Mouse (Mus musculus) heart, embryonic 16.5 days (tissue): ENCODE measurements around the gene Arhgap10. TPM values are rescaled to one million over a fixed set of nuclear protein-coding genes. Genes with fewer than 3 reads are reported as not detected.

Experiments
- ATAC-seq: fragments of 200-750 bp; cut with Nextera tagmentation; replicated peaks from 2 replicates; pipeline ENCODE4 v1.8.0; 2017; ENCODE audit warnings: moderate number of reproducible peaks; ENCODE audit not compliant: insufficient read depth, low FRiP score; ENCODE audit errors: extremely low read depth
- H3K27ac ChIP-seq: fragments of 300-500 bp; sonication (generic); 2 replicates; pipeline ENCODE4 v1.5.1; 2014; ENCODE audit warnings: mild to moderate bottlenecking, low read length, control low read depth, moderate library complexity
- H3K27me3 ChIP-seq: fragments of 300-500 bp; sonication (generic); 2 replicates; pipeline ENCODE4 v1.6.1; 2014; ENCODE audit warnings: low read length, mixed read lengths; ENCODE audit not compliant: control insufficient read depth, insufficient read depth
- H3K36me3 ChIP-seq: fragments of 300-500 bp; sonication (generic); 2 replicates; pipeline ENCODE4 v1.6.1; 2014; ENCODE audit not compliant: control insufficient read depth, insufficient read depth
- H3K4me1 ChIP-seq: fragments of 300-500 bp; sonication (generic); 2 replicates; pipeline ENCODE4 v1.6.1; 2014; ENCODE audit warnings: low read length, mixed read lengths; ENCODE audit not compliant: control insufficient read depth, insufficient read depth
- H3K4me2 ChIP-seq: fragments of 300-500 bp; sonication (generic); 2 replicates; pipeline ENCODE4 v1.6.1; 2014; ENCODE audit warnings: low read depth, mild to moderate bottlenecking, control low read depth, low read length
- H3K4me3 ChIP-seq: fragments of 300-500 bp; sonication (generic); 2 replicates; pipeline ENCODE4 v1.5.1; 2014; ENCODE audit warnings: mild to moderate bottlenecking, control low read depth, low read length
- H3K9ac ChIP-seq: fragments of 300-500 bp; sonication (generic); 2 replicates; pipeline ENCODE4 v1.6.1; 2014; ENCODE audit warnings: low read length, control low read depth
- H3K9me3 ChIP-seq: fragments of 300-500 bp; sonication (generic); replicated peaks from 2 replicates; pipeline ENCODE4 v1.6.1; 2016; ENCODE audit warnings: low read length; ENCODE audit not compliant: control insufficient read depth
- WGBS: fragments of 180-500 bp; shearing (Covaris S2); extraction: QIAGEN DNeasy Blood & Tissue Kit; methylation state at CpG from one replicate; pipeline ENCODE4 v1.1.7; 2014; 5-methylcytosine and 5-hydroxymethylcytosine counted together
- polyA plus RNA-seq: library from polyadenylated mRNA; unstranded; fragments of >200 nt; fragmentation: Nextera tagmentation; extraction: Ambion mirVana; gene quantifications from 2 replicates; pipeline ENCODE4 v1.2.1, GENCODE M21; 2015

The Arhgap10 gene
- polyA plus RNA-seq, 1 experiment from 2014 or later, result 33.9 TPM

DNA sequence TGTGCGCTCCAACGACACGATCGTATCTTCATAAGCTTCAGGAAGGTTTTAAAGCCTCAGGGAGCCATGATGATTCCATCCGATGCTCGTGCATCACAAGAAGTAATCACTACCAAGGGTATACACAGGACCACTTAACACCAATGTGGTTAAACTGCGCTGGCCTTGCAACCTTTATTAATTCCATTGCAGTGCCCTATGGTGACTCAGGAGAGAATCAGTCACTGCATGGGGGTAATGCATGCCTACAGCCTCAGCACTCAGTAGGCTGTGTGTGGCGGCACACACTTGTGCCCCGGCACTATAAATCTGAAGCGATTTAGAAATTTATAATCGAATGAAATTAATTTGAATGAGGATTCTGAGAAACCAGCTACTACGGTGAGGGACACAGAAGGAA is 71.5 kb downstream of the Arhgap10 start:
- H3K9me3 ChIP-seq, result peaks cover 29% of the 10 kb centered on the region
- ATAC-seq, result no peak
- WGBS, result 96% methylated on average over 12 of the region's 12 CpGs

GRCm38 (mm10) chr8:77445642-77446041 is 72.1 kb downstream of the Arhgap10 start:
- ATAC-seq, result no peak
- Histone ChIP-seq H3K36me3 (peaks cover 28% of the 10 kb centered on the region), H3K9me3 (peaks cover 29% of the 10 kb centered on the region), H3K4me3 (no peak overlapping the region), H3K4me2 (no peak overlapping the region), H3K27me3 (no peaks in the 10 kb centered on the region), H3K9ac (no peak overlapping the region), H3K27ac (peak overlapping the region; percentile 46; the same call in 1 of the 2 replicates), H3K4me1 (peaks cover 34% of the 10 kb centered on the region)
- 80% methylated on average over 3 of the region's 3 CpGs for WGBS

More for the DNA sequence above, 71.5 kb downstream of the Arhgap10 start:
- Histone ChIP-seq H3K4me1 (peaks cover 34% of the 10 kb centered on the region), H3K4me2 (no peak overlapping the region), H3K27me3 (no peaks in the 10 kb centered on the region), H3K27ac (no peak overlapping the region), H3K36me3 (peaks cover 30% of the 10 kb centered on the region), H3K4me3 (no peak overlapping the region), H3K9ac (no peak overlapping the region)

DNA sequence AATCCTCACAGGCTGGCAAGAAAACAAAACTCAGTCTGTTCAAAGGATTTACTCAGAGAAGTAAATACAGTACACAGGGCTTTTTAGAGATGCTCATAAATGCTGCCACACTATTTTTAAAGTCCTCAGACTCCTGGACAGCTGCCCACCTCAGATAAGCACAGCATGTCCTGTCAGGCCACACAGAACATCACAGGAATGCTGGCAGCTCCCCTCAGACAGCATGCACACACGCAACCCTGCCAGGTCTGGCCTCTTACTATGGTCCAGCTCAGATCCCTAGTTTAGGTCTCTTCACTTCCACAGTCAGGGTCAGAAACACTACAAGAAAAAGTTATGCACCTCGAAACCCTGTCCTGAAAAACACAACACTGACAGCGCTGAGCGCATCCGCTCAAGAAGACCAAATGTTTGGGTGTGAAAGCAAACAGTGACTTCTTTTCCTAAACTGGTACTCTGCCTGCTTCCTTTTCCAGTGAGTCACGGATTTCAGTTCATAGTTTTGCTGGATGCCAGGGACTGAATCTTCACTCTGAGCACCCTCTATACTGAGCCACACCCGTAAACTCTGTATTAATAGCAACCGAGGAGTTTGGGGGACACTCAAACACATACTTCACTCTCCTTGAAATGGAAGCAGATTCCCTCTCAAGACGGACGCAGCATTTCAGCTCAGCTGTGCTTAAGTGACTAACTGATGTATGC is 73.4 kb downstream of the Arhgap10 start:
- H3K9ac ChIP-seq, result peak overlapping the region; percentile 50
- H3K27me3 ChIP-seq, result no peaks in the 10 kb centered on the region
- H3K36me3 ChIP-seq, result peaks cover 15% of the 10 kb centered on the region
- H3K9me3 ChIP-seq, result peaks cover 18% of the 10 kb centered on the region
- H3K4me2 ChIP-seq, result peak overlapping the region; percentile 57
- peaks cover 39% of the 10 kb centered on the region for H3K4me1 ChIP-seq
- 55% methylated on average over 10 of the region's 10 CpGs for WGBS
- H3K27ac ChIP-seq, result peak overlapping the region; percentile 95
- peak; percentile 95 for ATAC-seq
- peak overlapping the region; percentile 16; the same call in 1 of the 2 replicates for H3K4me3 ChIP-seq

DNA sequence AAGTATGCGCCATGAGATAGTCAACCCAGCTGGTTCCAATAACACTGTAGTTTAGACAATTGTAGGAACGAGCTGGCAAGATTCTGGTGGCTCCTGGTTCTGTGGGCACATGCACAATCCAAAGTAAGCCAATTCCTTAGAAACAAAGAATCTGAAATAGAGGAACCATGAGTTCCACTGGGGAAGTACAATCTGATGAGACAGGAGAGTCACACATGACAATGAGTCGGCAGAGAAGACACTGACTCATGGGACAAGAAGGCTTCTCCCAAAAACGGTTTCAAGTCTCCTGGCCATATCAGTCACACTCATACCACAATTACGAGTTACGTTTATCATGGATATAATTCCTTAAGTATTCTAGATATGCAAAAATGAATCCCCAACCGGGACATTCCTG is 75.3 kb downstream of the Arhgap10 start:
- H3K36me3 ChIP-seq, result peaks cover 8% of the 10 kb centered on the region
- peaks cover 55% of the 10 kb centered on the region for H3K4me1 ChIP-seq
- peaks cover 7% of the 10 kb centered on the region for H3K9me3 ChIP-seq
- no peak overlapping the region for H3K4me2 ChIP-seq
- H3K4me3 ChIP-seq, result no peak overlapping the region
- H3K9ac ChIP-seq, result no peak overlapping the region
- whole genome bisulfite sequencing, result 72% methylated on average over 7 of the region's 7 CpGs
- no peaks in the 10 kb centered on the region for H3K27me3 ChIP-seq
- peak overlapping the region; percentile 31; the same call in 1 of the 2 replicates for H3K27ac ChIP-seq
- ATAC-seq, result no peak

DNA sequence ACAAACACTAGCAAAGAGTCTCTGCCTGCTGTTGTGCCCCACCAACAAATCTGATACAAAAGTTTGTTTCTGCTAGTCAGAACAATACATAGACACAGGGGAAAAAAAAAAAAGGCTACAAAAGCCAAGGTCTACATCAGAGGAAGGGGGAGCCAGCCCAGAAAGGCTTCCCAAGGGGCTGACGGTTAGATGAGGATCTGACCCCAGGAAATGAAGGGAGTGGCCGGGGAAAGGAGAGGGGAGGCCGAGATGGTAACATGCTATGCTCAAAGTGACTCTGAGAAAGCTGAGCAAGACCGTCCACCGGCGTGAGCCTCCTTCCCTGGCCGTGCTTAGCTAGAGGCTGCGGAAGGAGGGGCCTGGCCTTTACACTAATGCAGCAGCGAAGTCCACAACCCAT is 76.8 kb downstream of the Arhgap10 start:
- Histone ChIP-seq H3K9me3 (no peaks in the 10 kb centered on the region), H3K4me3 (no peak overlapping the region), H3K27me3 (no peaks in the 10 kb centered on the region), H3K27ac (no peak overlapping the region), H3K4me2 (no peak overlapping the region), H3K4me1 (peaks cover 60% of the 10 kb centered on the region), H3K9ac (no peak overlapping the region), H3K36me3 (peaks cover 7% of the 10 kb centered on the region)
- ATAC-seq, result no peak
- WGBS, result 84% methylated on average over 9 of the region's 9 CpGs

GRCm38 (mm10) chr8:77440324-77440880 is 77.4 kb downstream of the Arhgap10 start:
- Histone ChIP-seq H3K4me2 (no peak overlapping the region), H3K4me3 (no peak overlapping the region), H3K36me3 (peaks cover 7% of the 10 kb centered on the region), H3K27ac (no peak overlapping the region), H3K9me3 (no peaks in the 10 kb centered on the region), H3K27me3 (no peaks in the 10 kb centered on the region), H3K4me1 (peaks cover 60% of the 10 kb centered on the region), H3K9ac (no peak overlapping the region)
- ATAC-seq, result no peak
- 81% methylated on average over 6 of the region's 6 CpGs for WGBS

DNA sequence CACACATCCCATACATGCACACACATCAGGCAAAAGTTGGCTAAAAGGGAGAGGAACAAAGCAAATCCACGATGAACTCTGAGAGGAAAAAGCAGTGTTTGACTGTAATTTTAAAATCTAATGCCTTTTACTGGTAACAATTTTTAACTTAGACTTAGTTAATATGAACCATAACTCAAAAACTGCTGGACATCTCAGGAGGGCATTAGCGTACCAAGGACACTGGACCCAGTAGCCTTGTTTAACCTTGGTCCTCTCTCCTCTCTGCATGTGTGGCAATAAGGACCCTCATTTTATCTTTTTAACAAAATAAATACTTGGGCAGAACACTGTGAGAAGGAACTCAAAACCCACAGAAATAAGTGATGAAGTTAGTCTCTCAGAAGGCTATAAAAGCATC is 78.1 kb downstream of the Arhgap10 start:
- Histone ChIP-seq H3K36me3 (peaks cover 7% of the 10 kb centered on the region), H3K4me2 (no peak overlapping the region), H3K27ac (no peak overlapping the region), H3K9ac (no peak overlapping the region), H3K4me3 (no peak overlapping the region), H3K9me3 (no peaks in the 10 kb centered on the region), H3K27me3 (no peaks in the 10 kb centered on the region), H3K4me1 (peaks cover 54% of the 10 kb centered on the region)
- 97% methylated on average over 2 of the region's 2 CpGs for WGBS
- ATAC-seq, result no peak

DNA sequence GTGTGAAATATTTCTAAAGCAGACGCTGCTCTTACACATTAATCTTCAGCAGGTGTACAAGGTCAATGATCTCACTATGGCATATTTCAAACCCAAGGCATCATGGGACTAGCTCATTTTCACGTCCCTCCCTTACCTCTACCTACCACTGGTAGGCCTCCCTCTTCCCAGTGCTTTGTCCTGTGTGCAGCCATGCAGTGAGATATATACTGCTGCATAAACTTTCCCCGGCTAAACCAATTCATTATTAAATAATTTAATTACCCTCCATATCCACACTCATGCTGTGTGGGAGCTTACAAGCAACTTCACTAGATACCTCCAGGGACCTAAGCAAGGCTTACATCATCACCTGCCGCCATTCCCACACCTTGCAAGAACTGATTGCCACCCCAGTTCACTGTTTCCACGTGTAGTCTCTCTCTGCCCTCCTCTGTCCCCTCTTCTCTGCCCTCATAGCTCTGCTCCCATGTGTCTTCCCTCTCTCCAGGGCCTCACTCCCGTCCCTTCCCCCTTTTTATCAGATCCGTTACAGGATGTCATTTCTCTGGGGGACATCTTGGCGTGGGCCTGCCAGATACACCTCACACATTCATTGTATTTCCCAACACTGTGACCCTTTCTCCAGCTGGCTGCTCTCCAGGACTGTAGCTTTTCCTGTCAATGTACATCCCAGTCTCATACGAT is 79.8 kb downstream of the Arhgap10 start:
- Histone ChIP-seq H3K27ac (peak overlapping the region; percentile 65), H3K4me3 (no peak overlapping the region), H3K4me2 (peak overlapping the region; percentile 23; the same call in 1 of the 2 replicates), H3K27me3 (no peaks in the 10 kb centered on the region), H3K9me3 (no peaks in the 10 kb centered on the region), H3K36me3 (peaks cover 3% of the 10 kb centered on the region), H3K9ac (no peak overlapping the region), H3K4me1 (peaks cover 49% of the 10 kb centered on the region)
- peak; percentile 53 for ATAC-seq
- WGBS, result 36% methylated on average over 9 of the region's 9 CpGs
